Mouse (Mus musculus): ENCODE measurements around the gene Pcmt1. TPM values are rescaled to one million over a fixed set of nuclear protein-coding genes. Genes with fewer than 3 reads are reported as not detected.

Pcmt1 gene
- polyA plus RNA-seq, 1 experiment: 84.2 TPM

- H3K4me3 ChIP-seq (ENCODE audit: insufficient read depth, poor library complexity, severe bottlenecking): peak overlapping the region; percentile 83
- no peak overlapping the region for H3ac ChIP-seq (ENCODE audit: control insufficient read depth, insufficient read length, low read depth)
- H3K79me3 ChIP-seq (ENCODE audit: low read depth): peaks cover 80% of the 10 kb centered on the region
- H3K36me3 ChIP-seq (ENCODE audit: control insufficient read depth, insufficient read depth): peaks cover 35% of the 10 kb centered on the region
- peaks cover 99% of the 10 kb centered on the region for H3K79me2 ChIP-seq (ENCODE audit: control insufficient read depth, insufficient read depth)
- TF ChIP-seq CEBPB (IDR thresholded peaks at IDR 0.05; ENCODE audit: low read depth) (no peak), MAX (IDR thresholded peaks at IDR 0.05) (no peak), MYOD1 (IDR thresholded peaks at IDR 0.05; ENCODE audit: control insufficient read depth, insufficient read length, low read depth) (no peak), CTCF (IDR thresholded peaks at IDR 0.05; ENCODE audit: control insufficient read depth, insufficient read depth, insufficient read length) (no peak), MYOG (IDR thresholded peaks at IDR 0.05; ENCODE audit: control insufficient read depth, extremely low read depth, insufficient read length) (no peak), FOSL1 (IDR thresholded peaks at IDR 0.05; ENCODE audit: insufficient read depth, low read length, poor library complexity, severe bottlenecking) (no peak), USF1 (IDR thresholded peaks at IDR 0.05; ENCODE audit: low read depth) (no peak)
- no peaks in the 10 kb centered on the region for H3K27me3 ChIP-seq (ENCODE audit: control insufficient read depth, insufficient read depth, insufficient read length)
These were observed 1.3 kb upstream of the Pcmt1 start for GRCm38 (mm10) chr10:7682249-7682648.

- H3ac ChIP-seq (ENCODE audit: control insufficient read depth, insufficient read length, low read depth): peak overlapping the region; percentile 95
- TF ChIP-seq MAX (IDR thresholded peaks at IDR 0.05): no peak
- no peaks in the 10 kb centered on the region for H3K27me3 ChIP-seq (ENCODE audit: control insufficient read depth, insufficient read depth, insufficient read length)
These were observed 548 bp upstream of the Pcmt1 start for GRCm38 (mm10) chr10:7681343-7682025.

GRCm38 (mm10) chr10:7673673-7674072 is 7.3 kb downstream of the Pcmt1 start:
- TF ChIP-seq CEBPB (IDR thresholded peaks at IDR 0.05; ENCODE audit: low read depth) (no peak), MAX (IDR thresholded peaks at IDR 0.05) (no peak), CTCF (IDR thresholded peaks at IDR 0.05; ENCODE audit: control insufficient read depth, insufficient read depth, insufficient read length) (no peak), MYOD1 (IDR thresholded peaks at IDR 0.05; ENCODE audit: control insufficient read depth, insufficient read length, low read depth) (no peak), USF1 (IDR thresholded peaks at IDR 0.05; ENCODE audit: low read depth) (no peak)
- H3K79me2 ChIP-seq (ENCODE audit: control insufficient read depth, insufficient read depth): peaks cover 51% of the 10 kb centered on the region
- H3K36me3 ChIP-seq (ENCODE audit: control insufficient read depth, insufficient read depth): peaks cover 77% of the 10 kb centered on the region
- H3ac ChIP-seq (ENCODE audit: control insufficient read depth, insufficient read length, low read depth): no peak overlapping the region
- H3K27me3 ChIP-seq (ENCODE audit: control insufficient read depth, insufficient read depth, insufficient read length): no peaks in the 10 kb centered on the region
- no peak overlapping the region for H3K4me3 ChIP-seq (ENCODE audit: insufficient read depth, poor library complexity, severe bottlenecking)
- H3K79me3 ChIP-seq (ENCODE audit: low read depth): peaks cover 23% of the 10 kb centered on the region

More at GRCm38 (mm10) chr10:7681343-7682025, 548 bp upstream of the Pcmt1 start:
- Histone ChIP-seq H3K79me2 (ENCODE audit: control insufficient read depth, insufficient read depth) (peaks cover 99% of the 10 kb centered on the region), H3K79me3 (ENCODE audit: low read depth) (peaks cover 73% of the 10 kb centered on the region), H3K36me3 (ENCODE audit: control insufficient read depth, insufficient read depth) (peaks cover 35% of the 10 kb centered on the region), H3K4me3 (ENCODE audit: insufficient read depth, poor library complexity, severe bottlenecking) (peak overlapping the region; percentile 83)

GRCm38 (mm10) chr10:7667342-7667802 is 13.6 kb downstream of the Pcmt1 start, which contains the start of gene Nup43:
Gene Nup43 (plus strand): TSS chr10:7667503.
- Histone ChIP-seq H3K79me2 (ENCODE audit: control insufficient read depth, insufficient read depth) (peaks cover 46% of the 10 kb centered on the region), H3K27me3 (ENCODE audit: control insufficient read depth, insufficient read depth, insufficient read length) (no peaks in the 10 kb centered on the region), H3K4me3 (ENCODE audit: insufficient read depth, poor library complexity, severe bottlenecking) (peak within 1 kb of the TSS; percentile 74), H3K36me3 (ENCODE audit: control insufficient read depth, insufficient read depth) (peaks cover 26% of the 10 kb centered on the region), H3ac (ENCODE audit: control insufficient read depth, insufficient read length, low read depth) (peak within 1 kb of the TSS; percentile 66), H3K79me3 (ENCODE audit: low read depth) (peaks cover 21% of the 10 kb centered on the region)
- TF ChIP-seq FOSL1 (IDR thresholded peaks at IDR 0.05; ENCODE audit: insufficient read depth, low read length, poor library complexity, severe bottlenecking) (no peak), CEBPB (IDR thresholded peaks at IDR 0.05; ENCODE audit: low read depth) (no peak), MAX (IDR thresholded peaks at IDR 0.05) (no peak), CTCF (IDR thresholded peaks at IDR 0.05; ENCODE audit: control insufficient read depth, insufficient read depth, insufficient read length) (no peak), MYOG (IDR thresholded peaks at IDR 0.05; ENCODE audit: control insufficient read depth, extremely low read depth, insufficient read length) (no peak), USF1 (IDR thresholded peaks at IDR 0.05; ENCODE audit: low read depth) (no peak), MYOD1 (IDR thresholded peaks at IDR 0.05; ENCODE audit: control insufficient read depth, insufficient read length, low read depth) (no peak)

- H3K27me3 ChIP-seq (ENCODE audit: control insufficient read depth, insufficient read depth, insufficient read length): no peaks in the 10 kb centered on the region
- H3K36me3 ChIP-seq (ENCODE audit: control insufficient read depth, insufficient read depth): peaks cover 7% of the 10 kb centered on the region
These were observed 16.0 kb downstream of the Pcmt1 start for GRCm38 (mm10) chr10:7664889-7665288.

More at GRCm38 (mm10) chr10:7664889-7665288, 16.0 kb downstream of the Pcmt1 start:
- Histone ChIP-seq H3ac (ENCODE audit: control insufficient read depth, insufficient read length, low read depth) (no peak overlapping the region), H3K79me2 (ENCODE audit: control insufficient read depth, insufficient read depth) (peaks cover 64% of the 10 kb centered on the region), H3K4me3 (ENCODE audit: insufficient read depth, poor library complexity, severe bottlenecking) (no peak overlapping the region), H3K79me3 (ENCODE audit: low read depth) (peaks cover 43% of the 10 kb centered on the region)
- no peak for TF ChIP-seq MYOG (IDR thresholded peaks at IDR 0.05; ENCODE audit: control insufficient read depth, extremely low read depth, insufficient read length)
- no peak for TF ChIP-seq FOSL1 (IDR thresholded peaks at IDR 0.05; ENCODE audit: insufficient read depth, low read length, poor library complexity, severe bottlenecking)
- TF ChIP-seq CTCF (IDR thresholded peaks at IDR 0.05; ENCODE audit: control insufficient read depth, insufficient read depth, insufficient read length): no peak
- no peak for TF ChIP-seq CEBPB (IDR thresholded peaks at IDR 0.05; ENCODE audit: low read depth)
- no peak for TF ChIP-seq MAX (IDR thresholded peaks at IDR 0.05)
- no peak for TF ChIP-seq MYOD1 (IDR thresholded peaks at IDR 0.05; ENCODE audit: control insufficient read depth, insufficient read length, low read depth)
- no peak for TF ChIP-seq USF1 (IDR thresholded peaks at IDR 0.05; ENCODE audit: low read depth)

All from C2C12 (cell line).